Mouse (Mus musculus) left cerebral cortex, adult 18-20 months (tissue): ENCODE results near the gene Ing1. TPM values are rescaled to one million over a fixed set of nuclear protein-coding genes. Genes with fewer than 3 reads are reported as not detected.

Experiments used
- DNase-seq, 2 experiments: peaks; one replicate each; pipeline ENCODE4 v3.0.0; 2021 to 2022; ENCODE audit warnings: low spot score in 2 of 2, mixed read lengths in 1 of 2
- total RNA-seq, 2 experiments: library from RNA; stranded (reverse); gene quantifications; 2 replicates each; pipeline ENCODE4 v1.2.3; 2021

The Ing1 gene
- total RNA-seq, 2 experiments from 2014 or later: 55.5 to 63.1 TPM

- no peak for DNase-seq
Observed at GRCm38 (mm10) chr8:11575604-11576384, 20.4 kb downstream of the Ing1 start.

DNA sequence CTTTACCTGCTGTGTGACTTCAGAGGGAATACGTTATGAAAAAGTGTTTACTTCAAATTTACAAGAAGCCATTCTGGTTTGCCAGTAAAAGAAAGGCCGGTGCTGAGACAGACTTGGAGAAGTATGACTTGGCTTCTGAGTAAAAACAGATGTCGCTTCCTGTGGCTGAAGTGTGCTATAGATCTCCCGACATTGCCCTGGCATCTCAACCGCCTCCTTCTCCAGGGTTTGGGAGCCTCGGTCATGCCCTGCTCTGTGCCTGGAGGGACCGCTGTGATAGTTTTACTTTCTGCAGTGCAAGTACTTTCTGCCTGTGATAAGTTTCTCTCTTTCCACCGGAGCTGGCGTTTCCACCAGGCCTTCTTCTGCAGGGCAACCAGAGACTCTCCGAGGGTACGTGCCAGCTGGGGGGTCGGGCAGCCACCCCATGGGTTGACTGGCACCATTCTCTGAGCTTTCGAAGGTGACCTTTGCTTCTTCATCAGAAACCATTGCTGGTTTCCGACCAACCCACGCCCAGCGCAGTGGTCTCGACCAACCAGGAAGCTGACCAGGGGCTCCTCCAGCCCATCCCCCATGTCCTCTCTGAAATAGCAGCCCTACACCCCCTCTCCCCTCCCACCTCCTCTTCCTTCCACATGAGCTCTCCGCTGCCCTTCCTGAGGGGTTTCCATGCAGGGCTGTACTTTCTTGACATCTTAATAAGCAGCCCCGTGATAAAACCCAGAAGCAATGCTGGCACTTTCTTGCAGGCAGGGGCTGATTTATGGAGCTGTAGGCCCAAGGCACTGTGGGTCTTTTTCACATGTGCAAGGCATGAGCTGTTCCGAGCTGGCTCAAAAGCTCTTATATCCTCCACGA lies 30.4 kb downstream of the Ing1 start:
- no peak for DNase-seq

- no peak for DNase-seq
Observed at GRCm38 (mm10) chr8:11586374-11586745, 31.0 kb downstream of the Ing1 start.

DNA sequence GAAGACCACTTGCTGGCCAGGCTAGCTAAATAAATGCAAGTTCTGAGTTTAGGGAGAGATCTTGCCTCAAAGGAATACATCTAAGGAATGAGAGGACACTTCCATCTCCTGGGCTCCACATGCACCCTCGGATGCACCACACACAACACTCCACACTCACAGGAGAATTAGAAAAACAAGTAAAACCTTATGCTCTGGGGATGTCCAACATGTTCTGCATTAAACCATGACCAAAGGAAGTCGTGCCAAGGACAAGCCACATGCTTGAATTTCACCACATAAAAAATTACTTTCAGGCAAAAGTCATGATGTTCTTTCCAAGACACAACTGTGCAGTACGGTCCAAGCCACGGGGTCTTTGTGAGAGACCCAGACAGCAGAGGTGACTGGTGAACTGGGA lies 36.5 kb downstream of the Ing1 start:
- no peak for DNase-seq

- no peak for DNase-seq
Observed at GRCm38 (mm10) chr8:11592296-11592695, 36.9 kb downstream of the Ing1 start.

DNA sequence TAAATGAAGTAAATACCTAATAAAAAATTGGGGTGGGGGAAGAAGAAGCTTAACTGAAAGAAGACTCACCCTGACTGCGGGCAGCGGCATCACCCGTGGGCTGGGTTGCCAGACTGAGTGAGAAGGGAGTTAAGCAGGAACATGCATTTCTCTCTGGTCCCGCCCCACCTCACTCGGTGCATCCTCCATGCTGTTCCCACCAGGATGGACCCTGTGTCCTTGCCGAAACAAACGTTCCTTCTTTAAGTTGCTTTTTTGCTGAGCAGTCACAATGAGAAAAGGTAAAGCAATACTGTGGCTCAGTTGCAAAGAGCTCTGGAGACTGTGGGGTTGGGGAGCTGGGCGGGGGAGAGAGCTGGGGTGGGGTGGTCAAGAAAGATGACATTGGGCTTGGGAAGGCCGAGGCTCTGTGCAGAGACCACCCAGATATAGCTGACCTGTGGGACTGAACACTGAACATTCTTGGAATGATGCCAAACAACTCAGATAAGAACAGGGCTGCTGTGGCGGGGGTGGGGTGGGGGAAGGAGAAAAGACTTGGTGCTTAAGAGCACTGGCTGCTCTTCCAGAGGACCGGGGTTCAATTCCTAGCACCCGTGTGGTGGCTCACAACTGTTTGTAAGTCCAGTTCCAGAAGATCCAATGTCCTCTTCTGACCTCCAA lies 38.0 kb downstream of the Ing1 start:
- DNase-seq: no peak

GRCm38 (mm10) chr8:11600301-11600951 lies 45.1 kb downstream of the Ing1 start:
- no peak for DNase-seq

GRCm38 (mm10) chr8:11602006-11602680 lies 46.8 kb downstream of the Ing1 start:
- peak; percentile 40 to 65 for DNase-seq

GRCm38 (mm10) chr8:11608848-11609247 lies 53.5 kb downstream of the Ing1 start:
- no peak for DNase-seq

Other genes starting within 250 kb of the Ing1 start
- gene Col4a2, start 242.8 kb upstream of the Ing1 start, total RNA-seq: 10 to 100 TPM; 40.9 to 45.1 TPM
- 10 to 100 TPM; 39.0 to 47.4 TPM for gene Col4a1, start 242.7 kb upstream of the Ing1 start, total RNA-seq
- under 1 TPM; 0.40 to 0.44 TPM for gene Rab20, start 76.9 kb upstream of the Ing1 start, total RNA-seq
- gene Naxd, start 58.1 kb upstream of the Ing1 start, total RNA-seq: 10 to 100 TPM; 54.2 to 55.2 TPM
- gene Cars2, start 4.8 kb upstream of the Ing1 start, total RNA-seq: 10 to 100 TPM; 19.9 to 21.5 TPM
- 10 to 100 TPM; 50.1 to 52.4 TPM for gene Ankrd10, start 80.2 kb downstream of the Ing1 start, total RNA-seq
- gene 1700016D06Rik, start 145.5 kb downstream of the Ing1 start, total RNA-seq: not detected
- 100 to 1,000 TPM; 116 to 119 TPM for gene Arhgef7, start 172.2 kb downstream of the Ing1 start, total RNA-seq